Mouse (Mus musculus): ENCODE measurements around the gene Gm20518. TPM values are rescaled to one million over a fixed set of nuclear protein-coding genes. Genes with fewer than 3 reads are reported as not detected.
A peak's percentile ranks its signal among the peaks of the same experiment; 100 is the strongest.

The Gm20518 gene
- polyA plus RNA-seq, 1 experiment from 2014 or later = 0.11 TPM

- ATAC-seq (peak; percentile 8), DNase-seq (ENCODE audit: low spot score) (peak; percentile 29)
- Histone ChIP-seq H3K9me3 (ENCODE audit: low read length) (no peaks in the 10 kb centered on the region), H3K4me1 (ENCODE audit: insufficient read depth, low read depth, low read length) (peaks cover 1% of the 10 kb centered on the region; the same call in 1 of the 2 replicates), H3K27ac (ENCODE audit: low read length) (peak overlapping the region; percentile 89), H3K4me2 (replicated peaks; ENCODE audit: low read depth, low read length) (peak overlapping the region; percentile 99), H3K27me3 (replicated peaks; ENCODE audit: insufficient read depth, low read length) (no peaks in the 10 kb centered on the region), H3K36me3 (ENCODE audit: insufficient read depth, low read length) (no peaks in the 10 kb centered on the region), H3K4me3 (ENCODE audit: low read depth, low read length) (peak overlapping the region; percentile 76), H3K9ac (replicated peaks; ENCODE audit: low read depth) (peak overlapping the region; percentile 79)
- WGBS = 4% methylated on average over 42 of the region's 72 CpGs
- TF ChIP-seq EP300 (IDR thresholded peaks at IDR 0.05) (no peak), CTCF (IDR thresholded peaks at IDR 0.05) (no peak)
Measured at GRCm38 (mm10) chr16:17927351-17928082, 36.0 kb upstream of the Gm20518 start.

DNA sequence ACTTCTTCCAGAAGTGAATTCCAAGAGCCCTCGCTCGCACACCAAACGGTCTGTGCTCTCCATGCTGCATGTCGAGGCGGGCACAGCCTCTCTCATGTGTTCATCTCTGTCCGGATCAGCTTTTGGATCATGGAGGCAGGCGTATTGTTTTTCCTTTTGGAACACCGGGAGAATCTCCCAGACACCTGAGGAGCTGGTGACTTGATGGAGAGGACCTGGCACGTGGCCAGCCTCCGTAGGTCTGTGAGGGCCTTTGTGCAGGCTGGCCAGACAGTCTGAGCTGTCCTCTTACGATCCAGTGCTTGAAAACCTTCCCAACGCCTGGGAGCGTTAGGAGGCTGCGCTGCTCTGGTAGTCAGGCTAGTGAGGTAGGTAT lies 30.7 kb upstream of the Gm20518 start:
- Histone ChIP-seq H3K4me1 (ENCODE audit: insufficient read depth, low read depth, low read length) (peaks cover 15% of the 10 kb centered on the region; the same call in 1 of the 2 replicates), H3K9ac (replicated peaks; ENCODE audit: low read depth) (peak overlapping the region; percentile 80), H3K4me3 (ENCODE audit: low read depth, low read length) (peak overlapping the region; percentile 63), H3K27me3 (replicated peaks; ENCODE audit: insufficient read depth, low read length) (peaks cover 6% of the 10 kb centered on the region; the same call in 1 of the 2 replicates), H3K36me3 (ENCODE audit: insufficient read depth, low read length) (no peaks in the 10 kb centered on the region), H3K4me2 (replicated peaks; ENCODE audit: low read depth, low read length) (peak overlapping the region; percentile 90), H3K27ac (ENCODE audit: low read length) (peak overlapping the region; percentile 70), H3K9me3 (ENCODE audit: low read length) (no peaks in the 10 kb centered on the region)
- under 1% methylated on average over 14 of the region's 14 CpGs for WGBS
- DNase-seq (ENCODE audit: low spot score) (no peak), ATAC-seq (peak; percentile 11)
- TF ChIP-seq CTCF (IDR thresholded peaks at IDR 0.05) (no peak), EP300 (IDR thresholded peaks at IDR 0.05) (no peak)

- ATAC-seq = peak; percentile 98
- peak; percentile 98 for DNase-seq (ENCODE audit: low spot score)
- H3K36me3 ChIP-seq (ENCODE audit: insufficient read depth, low read length) = no peaks in the 10 kb centered on the region
- H3K4me1 ChIP-seq (ENCODE audit: insufficient read depth, low read depth, low read length) = peaks cover 15% of the 10 kb centered on the region; the same call in 1 of the 2 replicates
- no peaks in the 10 kb centered on the region for H3K9me3 ChIP-seq (ENCODE audit: low read length)
- TF ChIP-seq EP300 (IDR thresholded peaks at IDR 0.05) = no peak
- peak; percentile 71 for TF ChIP-seq CTCF (IDR thresholded peaks at IDR 0.05)
- peak overlapping the region; percentile 80 for H3K9ac ChIP-seq (replicated peaks; ENCODE audit: low read depth)
- H3K4me2 ChIP-seq (replicated peaks; ENCODE audit: low read depth, low read length) = peak overlapping the region; percentile 90
- H3K4me3 ChIP-seq (ENCODE audit: low read depth, low read length) = peak overlapping the region; percentile 63
- peak overlapping the region; percentile 75 for H3K27ac ChIP-seq (ENCODE audit: low read length)
- WGBS = 2% methylated on average over 47 of the region's 47 CpGs
- H3K27me3 ChIP-seq (replicated peaks; ENCODE audit: insufficient read depth, low read length) = peaks cover 8% of the 10 kb centered on the region; the same call in 1 of the 2 replicates
Measured at GRCm38 (mm10) chr16:17921325-17922162, 30.1 kb upstream of the Gm20518 start.

DNA sequence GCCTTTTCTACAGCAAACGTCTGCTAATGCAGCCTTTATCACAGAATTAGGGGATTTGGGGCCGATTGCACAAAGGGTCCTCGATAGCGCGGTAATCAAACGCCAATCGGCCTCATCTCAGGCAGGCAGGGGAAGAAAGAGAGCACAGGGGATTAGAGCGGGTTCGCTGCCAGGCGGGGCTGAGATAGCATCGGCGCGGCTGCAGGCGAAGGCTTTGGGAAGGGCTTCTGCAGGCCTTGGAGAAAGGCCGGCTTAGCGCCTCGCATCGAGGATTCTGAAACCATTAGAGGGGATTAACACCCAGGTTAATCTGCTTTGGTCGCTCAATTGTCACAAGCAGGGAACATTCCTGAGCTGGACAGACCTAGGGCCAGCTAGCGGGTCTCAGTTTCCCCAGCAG lies 29.1 kb upstream of the Gm20518 start:
- 15% methylated on average over 20 of the region's 20 CpGs for WGBS
- Histone ChIP-seq H3K9ac (replicated peaks; ENCODE audit: low read depth) (no peak overlapping the region), H3K9me3 (ENCODE audit: low read length) (no peaks in the 10 kb centered on the region), H3K36me3 (ENCODE audit: insufficient read depth, low read length) (no peaks in the 10 kb centered on the region), H3K27me3 (replicated peaks; ENCODE audit: insufficient read depth, low read length) (peaks cover 15% of the 10 kb centered on the region; the same call in 1 of the 2 replicates), H3K4me3 (ENCODE audit: low read depth, low read length) (no peak overlapping the region), H3K27ac (ENCODE audit: low read length) (no peak overlapping the region), H3K4me1 (ENCODE audit: insufficient read depth, low read depth, low read length) (peaks cover 15% of the 10 kb centered on the region; the same call in 1 of the 2 replicates), H3K4me2 (replicated peaks; ENCODE audit: low read depth, low read length) (0 out of 2 replicates have a peak overlapping the region, but pooled peaks have one; percentile 90)
- TF ChIP-seq EP300 (IDR thresholded peaks at IDR 0.05) (no peak), CTCF (IDR thresholded peaks at IDR 0.05) (no peak)
- ATAC-seq (no peak), DNase-seq (ENCODE audit: low spot score) (no peak)

DNA sequence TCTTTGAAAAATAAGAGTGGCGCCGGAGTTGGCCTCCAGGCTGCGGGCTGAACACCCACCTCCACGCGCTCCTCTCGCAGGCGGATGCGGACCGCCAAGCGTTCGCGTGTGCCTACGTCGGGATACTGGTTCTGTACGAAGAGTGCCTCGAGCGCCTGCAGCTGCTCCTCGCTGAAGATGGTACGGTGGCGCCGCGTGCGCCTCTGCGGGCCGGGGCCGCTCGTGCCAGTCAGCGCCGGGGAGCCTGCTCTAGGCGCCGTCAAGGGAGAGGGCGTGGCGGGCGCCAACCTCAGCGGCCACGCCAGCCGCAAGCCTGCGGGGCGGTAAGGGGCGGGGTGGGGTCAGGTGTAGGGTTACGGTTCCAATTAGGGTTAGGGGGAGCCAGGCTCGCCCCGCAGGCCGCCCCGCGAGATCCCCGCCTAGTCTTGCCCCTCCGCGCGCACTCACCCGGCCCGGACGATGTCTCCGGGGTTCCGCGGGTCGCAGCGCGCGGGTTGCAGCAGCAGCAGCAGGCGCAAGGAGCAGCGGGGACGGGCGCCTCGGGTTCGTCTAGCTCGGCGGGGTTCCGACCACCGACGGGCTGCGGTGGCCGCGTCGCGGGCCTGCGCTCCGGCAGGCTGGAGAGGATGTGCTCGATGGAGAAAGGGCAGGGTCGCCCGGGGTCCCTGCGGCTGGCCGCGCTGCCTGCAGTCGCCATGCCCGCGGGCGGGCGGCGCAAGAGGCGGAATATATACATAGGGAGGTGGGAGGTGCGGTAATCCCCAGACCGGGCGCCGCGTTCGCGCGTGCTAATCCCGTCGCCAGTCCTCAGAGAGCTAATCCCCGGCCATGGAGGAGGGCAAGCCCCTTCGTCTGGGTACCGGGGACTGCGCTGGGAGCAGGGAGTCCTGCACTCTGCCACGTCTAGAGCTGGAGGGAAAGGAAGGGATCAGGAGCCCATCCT lies 23.1 kb upstream of the Gm20518 start, which contains the start of gene Gsc2:
TSS of gene Gsc2 (minus strand) at position 753 of the 943 bp plus-strand sequence.
- Histone ChIP-seq H3K4me3 (ENCODE audit: low read depth, low read length) (peak within 1 kb of the TSS; percentile 37), H3K27me3 (replicated peaks; ENCODE audit: insufficient read depth, low read length) (peaks cover 40% of the 10 kb centered on the region), H3K9ac (replicated peaks; ENCODE audit: low read depth) (no peak within 1 kb of the TSS), H3K27ac (ENCODE audit: low read length) (no peak within 1 kb of the TSS), H3K36me3 (ENCODE audit: insufficient read depth, low read length) (no peaks in the 10 kb centered on the region), H3K4me1 (ENCODE audit: insufficient read depth, low read depth, low read length) (peaks cover 9% of the 10 kb centered on the region), H3K9me3 (ENCODE audit: low read length) (no peaks in the 10 kb centered on the region), H3K4me2 (replicated peaks; ENCODE audit: low read depth, low read length) (peak within 1 kb of the TSS; percentile 63)
- 1% methylated on average over 84 of the region's 106 CpGs for WGBS
- ATAC-seq (no peak; the same call in 1 of the 2 replicates), DNase-seq (ENCODE audit: low spot score) (peak; percentile 20)
- TF ChIP-seq EP300 (IDR thresholded peaks at IDR 0.05) (no peak), CTCF (IDR thresholded peaks at IDR 0.05) (no peak)
